Mouse (Mus musculus): ENCODE results near the gene Fbln1. TPM values are rescaled to one million over a fixed set of nuclear protein-coding genes. Genes with fewer than 3 reads are reported as not detected.
A peak's percentile ranks its signal among the peaks of the same experiment; 100 is the strongest.

The Fbln1 gene
- polyA plus RNA-seq, 1 experiment, result 12.4 TPM

DNA sequence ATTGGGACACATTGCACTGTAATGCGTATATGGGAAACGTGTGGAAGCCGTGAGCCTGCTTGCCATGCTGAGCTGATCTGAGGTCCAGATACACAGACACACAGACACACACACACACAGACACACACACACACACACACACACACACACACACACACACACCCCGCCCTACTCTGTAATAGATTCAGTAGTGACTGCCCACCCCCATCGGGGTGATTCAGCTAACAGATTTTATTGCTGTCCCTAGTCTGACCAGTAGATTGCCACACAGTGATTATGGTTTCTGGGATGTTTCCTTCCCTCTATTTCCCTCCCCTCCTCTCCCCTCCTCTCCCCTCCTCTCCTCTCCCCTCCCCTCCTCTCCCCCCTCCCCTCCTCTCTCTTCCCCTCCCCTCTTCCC lies 42.6 kb downstream of the Fbln1 start:
- no peak overlapping the region for H3K4me3 ChIP-seq (ENCODE audit: control insufficient read depth, low read depth, low read length)
- TF ChIP-seq CTCF (IDR thresholded peaks at IDR 0.05; ENCODE audit: control insufficient read depth, insufficient read depth, insufficient replicate concordance, low read depth, low read length) (no peak), POLR2A (IDR thresholded peaks at IDR 0.05; ENCODE audit: control insufficient read depth, low read depth, low read length) (no peak)
- no peaks in the 10 kb centered on the region for H3K4me1 ChIP-seq (ENCODE audit: control insufficient read depth, insufficient read depth, low read length)
- H3K27ac ChIP-seq (ENCODE audit: control insufficient read depth, insufficient read depth, low read depth, low read length), result no peak overlapping the region
- no peaks in the 10 kb centered on the region for H3K27me3 ChIP-seq (ENCODE audit: control insufficient read depth, insufficient read depth, low read length)
- H3K36me3 ChIP-seq (ENCODE audit: control insufficient read depth, insufficient read depth, low read length), result no peaks in the 10 kb centered on the region

DNA sequence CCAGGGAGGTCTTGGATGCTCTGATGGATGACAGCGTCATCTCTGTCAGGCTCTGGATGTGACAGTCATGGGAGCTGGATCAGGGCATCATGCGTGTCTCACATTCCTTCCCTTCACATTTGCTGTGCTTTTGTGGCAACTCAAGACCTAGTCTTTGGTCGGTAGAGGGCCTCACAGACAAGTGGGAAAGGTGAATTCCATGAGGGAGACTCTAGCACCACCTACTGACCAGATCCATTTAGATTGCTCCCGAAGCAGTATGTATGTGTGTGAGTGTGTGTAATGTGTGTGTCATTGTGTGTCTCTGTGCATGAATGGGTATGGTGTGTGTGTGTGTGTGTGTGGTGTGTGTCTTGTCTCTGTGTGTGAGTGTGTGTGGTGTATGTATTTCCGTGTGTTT lies 43.5 kb downstream of the Fbln1 start:
- Histone ChIP-seq H3K4me1 (ENCODE audit: control insufficient read depth, insufficient read depth, low read length) (no peaks in the 10 kb centered on the region), H3K27me3 (ENCODE audit: control insufficient read depth, insufficient read depth, low read length) (no peaks in the 10 kb centered on the region), H3K36me3 (ENCODE audit: control insufficient read depth, insufficient read depth, low read length) (no peaks in the 10 kb centered on the region)

GRCm38 (mm10) chr15:85250436-85250835 lies 44.7 kb downstream of the Fbln1 start:
- no peak overlapping the region for H3K4me3 ChIP-seq (ENCODE audit: control insufficient read depth, low read depth, low read length)
- H3K27me3 ChIP-seq (ENCODE audit: control insufficient read depth, insufficient read depth, low read length), result no peaks in the 10 kb centered on the region
- H3K27ac ChIP-seq (ENCODE audit: control insufficient read depth, insufficient read depth, low read depth, low read length), result no peak overlapping the region
- TF ChIP-seq POLR2A (IDR thresholded peaks at IDR 0.05; ENCODE audit: control insufficient read depth, low read depth, low read length), result no peak
- TF ChIP-seq CTCF (IDR thresholded peaks at IDR 0.05; ENCODE audit: control insufficient read depth, insufficient read depth, insufficient replicate concordance, low read depth, low read length), result no peak
- H3K4me1 ChIP-seq (ENCODE audit: control insufficient read depth, insufficient read depth, low read length), result no peaks in the 10 kb centered on the region
- H3K36me3 ChIP-seq (ENCODE audit: control insufficient read depth, insufficient read depth, low read length), result no peaks in the 10 kb centered on the region

More for the DNA sequence above, 43.5 kb downstream of the Fbln1 start:
- no peak overlapping the region for H3K4me3 ChIP-seq (ENCODE audit: control insufficient read depth, low read depth, low read length)
- TF ChIP-seq POLR2A (IDR thresholded peaks at IDR 0.05; ENCODE audit: control insufficient read depth, low read depth, low read length) (no peak), CTCF (IDR thresholded peaks at IDR 0.05; ENCODE audit: control insufficient read depth, insufficient read depth, insufficient replicate concordance, low read depth, low read length) (peak; percentile 35; the same call in 1 of the 2 replicates)
- no peak overlapping the region for H3K27ac ChIP-seq (ENCODE audit: control insufficient read depth, insufficient read depth, low read depth, low read length)

GRCm38 (mm10) chr15:85252476-85252875 lies 46.7 kb downstream of the Fbln1 start:
- Histone ChIP-seq H3K27me3 (ENCODE audit: control insufficient read depth, insufficient read depth, low read length) (no peaks in the 10 kb centered on the region), H3K27ac (ENCODE audit: control insufficient read depth, insufficient read depth, low read depth, low read length) (no peak overlapping the region), H3K36me3 (ENCODE audit: control insufficient read depth, insufficient read depth, low read length) (no peaks in the 10 kb centered on the region), H3K4me1 (ENCODE audit: control insufficient read depth, insufficient read depth, low read length) (no peaks in the 10 kb centered on the region), H3K4me3 (ENCODE audit: control insufficient read depth, low read depth, low read length) (no peak overlapping the region)
- TF ChIP-seq CTCF (IDR thresholded peaks at IDR 0.05; ENCODE audit: control insufficient read depth, insufficient read depth, insufficient replicate concordance, low read depth, low read length), result no peak

- Histone ChIP-seq H3K27me3 (ENCODE audit: control insufficient read depth, insufficient read depth, low read length) (no peaks in the 10 kb centered on the region), H3K36me3 (ENCODE audit: control insufficient read depth, insufficient read depth, low read length) (no peaks in the 10 kb centered on the region), H3K4me3 (ENCODE audit: control insufficient read depth, low read depth, low read length) (no peak overlapping the region), H3K27ac (ENCODE audit: control insufficient read depth, insufficient read depth, low read depth, low read length) (no peak overlapping the region), H3K4me1 (ENCODE audit: control insufficient read depth, insufficient read depth, low read length) (no peaks in the 10 kb centered on the region)
- TF ChIP-seq CTCF (IDR thresholded peaks at IDR 0.05; ENCODE audit: control insufficient read depth, insufficient read depth, insufficient replicate concordance, low read depth, low read length), result peak; percentile 49; the same call in 1 of the 2 replicates
- TF ChIP-seq POLR2A (IDR thresholded peaks at IDR 0.05; ENCODE audit: control insufficient read depth, low read depth, low read length), result no peak
Measured at GRCm38 (mm10) chr15:85257775-85258429, 52.2 kb downstream of the Fbln1 start.

- Histone ChIP-seq H3K27ac (ENCODE audit: control insufficient read depth, insufficient read depth, low read depth, low read length) (no peak overlapping the region), H3K27me3 (ENCODE audit: control insufficient read depth, insufficient read depth, low read length) (no peaks in the 10 kb centered on the region), H3K4me1 (ENCODE audit: control insufficient read depth, insufficient read depth, low read length) (peaks cover 3% of the 10 kb centered on the region; the same call in 1 of the 2 replicates), H3K36me3 (ENCODE audit: control insufficient read depth, insufficient read depth, low read length) (no peaks in the 10 kb centered on the region), H3K4me3 (ENCODE audit: control insufficient read depth, low read depth, low read length) (no peak overlapping the region)
- TF ChIP-seq POLR2A (IDR thresholded peaks at IDR 0.05; ENCODE audit: control insufficient read depth, low read depth, low read length) (no peak), CTCF (IDR thresholded peaks at IDR 0.05; ENCODE audit: control insufficient read depth, insufficient read depth, insufficient replicate concordance, low read depth, low read length) (no peak)
Measured at GRCm38 (mm10) chr15:85262805-85263204, 57.1 kb downstream of the Fbln1 start.

DNA sequence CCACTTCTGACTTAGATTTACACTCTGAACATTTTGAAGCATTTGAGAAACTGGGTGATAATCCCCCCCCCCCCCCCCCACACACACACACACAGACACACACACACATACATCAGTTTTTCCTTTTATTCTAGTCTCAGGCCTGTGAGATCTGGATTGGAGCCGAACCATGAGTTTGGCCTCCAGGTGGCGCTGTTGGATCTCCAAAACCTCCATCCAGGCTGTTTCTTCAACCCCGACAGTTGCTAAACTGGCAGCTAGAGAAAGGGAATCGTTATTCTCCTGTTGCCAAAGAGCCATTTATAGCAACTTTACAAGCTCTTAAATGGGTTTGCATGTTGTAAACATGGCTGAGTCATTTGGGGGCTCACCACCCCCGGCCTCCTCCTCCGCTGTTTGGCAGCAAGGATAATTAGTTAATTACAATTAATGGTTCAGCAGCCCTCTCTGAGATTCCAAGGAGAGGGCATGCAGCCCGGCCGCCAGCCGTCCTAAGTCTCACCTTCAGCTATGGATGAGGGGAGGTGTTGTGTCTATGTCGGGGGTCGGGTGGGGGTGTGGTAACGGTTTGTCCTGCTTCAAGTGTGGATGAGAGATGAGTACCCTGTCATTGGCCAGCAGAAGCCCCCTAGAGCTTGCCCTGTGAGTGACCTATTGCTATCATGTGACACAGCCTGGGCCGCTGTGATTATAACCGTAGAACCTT lies 61.1 kb downstream of the Fbln1 start:
- H3K4me1 ChIP-seq (ENCODE audit: control insufficient read depth, insufficient read depth, low read length), result peaks cover 9% of the 10 kb centered on the region
- no peaks in the 10 kb centered on the region for H3K36me3 ChIP-seq (ENCODE audit: control insufficient read depth, insufficient read depth, low read length)
- peak; percentile 75; the same call in 1 of the 2 replicates for TF ChIP-seq CTCF (IDR thresholded peaks at IDR 0.05; ENCODE audit: control insufficient read depth, insufficient read depth, insufficient replicate concordance, low read depth, low read length)
- TF ChIP-seq POLR2A (IDR thresholded peaks at IDR 0.05; ENCODE audit: control insufficient read depth, low read depth, low read length), result no peak
- no peaks in the 10 kb centered on the region for H3K27me3 ChIP-seq (ENCODE audit: control insufficient read depth, insufficient read depth, low read length)
- H3K4me3 ChIP-seq (ENCODE audit: control insufficient read depth, low read depth, low read length), result no peak overlapping the region
- no peak overlapping the region for H3K27ac ChIP-seq (ENCODE audit: control insufficient read depth, insufficient read depth, low read depth, low read length)

Data from testis, adult 2 months (tissue).